15 mouse cellular contexts compared by ENCODE assay signal in genomic region chr3:120015376-120015775, GRCm38 (mm10).
"Had no signal": no experiment of that assay in that cellular context is flagged by ENCODE, and none has a peak within 500 bp of the region (broad histone marks: within the 10 kb centered on the region; RNA-seq: fewer than 3 reads in every experiment).

No protein-coding gene starts in this region.

- H3K4me3 ChIP-seq: midbrain, embryonic 10.5 days; midbrain, embryonic 12.5 days; myocyte; neural tube, embryonic 13.5 days; stomach, embryonic 15.5 days had no signal

- H3K36me3 ChIP-seq: midbrain, embryonic 10.5 days; midbrain, embryonic 12.5 days; neural tube, embryonic 13.5 days; stomach, embryonic 15.5 days had no signal

- H3K4me1 ChIP-seq: stomach, embryonic 15.5 days had no signal

- DNase-seq: lung, adult 18-20 months; lung, embryonic 14.5 days; lung, postnatal 10 days; lung, postnatal 4 days; midbrain, embryonic 14.5 days; right cerebral cortex, postnatal 14 days; thymus, adult 18-20 months; thymus, postnatal 14 days; thymus, postnatal 36 days had no signal

- H3K27ac ChIP-seq: midbrain, embryonic 10.5 days; midbrain, embryonic 12.5 days; neural tube, embryonic 13.5 days; stomach, embryonic 15.5 days; stomach, postnatal 0 days had no signal

- H3K27me3 ChIP-seq: midbrain, embryonic 12.5 days; neural tube, embryonic 13.5 days; stomach, embryonic 15.5 days had no signal

- H3K9ac ChIP-seq: lung, embryonic 14.5 days; midbrain, embryonic 12.5 days; neural tube, embryonic 13.5 days; stomach, embryonic 15.5 days had no signal
